Mouse (Mus musculus): ENCODE data around the gene Rabif. TPM values are rescaled to one million over a fixed set of nuclear protein-coding genes. Genes with fewer than 3 reads are reported as not detected.
"Not testable (repeated sequence)": the region's sequence is repeated elsewhere in the genome, so short reads cannot be mapped to it uniquely, and the experiment has no call there.

Gene Rabif
- polyA plus RNA-seq, 1 experiment from 2014 or later, result 24.6 TPM

DNA sequence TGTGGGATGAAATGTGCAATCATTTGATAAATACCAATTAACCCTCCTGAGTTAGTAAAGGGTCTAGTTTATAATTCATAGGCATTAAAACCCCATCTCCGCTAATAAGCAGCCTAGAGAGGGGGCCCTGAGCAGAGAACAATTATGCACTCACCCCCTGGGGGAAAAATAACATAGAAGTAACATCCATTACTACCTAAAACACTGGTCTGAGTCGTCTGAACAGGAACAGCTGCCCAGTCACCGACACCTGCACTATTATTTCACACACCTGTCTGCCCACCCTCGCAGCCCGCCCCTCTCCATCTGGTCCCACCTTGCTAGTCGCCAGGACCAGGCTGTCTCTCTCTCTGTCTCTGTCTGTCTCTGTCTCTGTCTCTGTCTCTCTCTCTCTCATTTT lies 18.1 kb downstream of the Rabif start:
- in situ Hi-C loops (cut with MboI; ENCODE audit: low pct_unique_long_range_greater_than_20kb), result no loop called here
- no peak for DNase-seq (ENCODE audit: low read depth, low spot score)
- H3K27me3 ChIP-seq, result no peaks in the 10 kb centered on the region
- ChIA-PET POLR2A (interaction anchor here (0.6 kb wide), 1 partner anchor 36 kb away, joined by 4 read pairs; no protein-coding TSS in a partner anchor), CTCF (no interaction called here)
- no peak for TF ChIP-seq CTCF (IDR thresholded peaks at IDR 0.05)
- no peak for ATAC-seq

DNA sequence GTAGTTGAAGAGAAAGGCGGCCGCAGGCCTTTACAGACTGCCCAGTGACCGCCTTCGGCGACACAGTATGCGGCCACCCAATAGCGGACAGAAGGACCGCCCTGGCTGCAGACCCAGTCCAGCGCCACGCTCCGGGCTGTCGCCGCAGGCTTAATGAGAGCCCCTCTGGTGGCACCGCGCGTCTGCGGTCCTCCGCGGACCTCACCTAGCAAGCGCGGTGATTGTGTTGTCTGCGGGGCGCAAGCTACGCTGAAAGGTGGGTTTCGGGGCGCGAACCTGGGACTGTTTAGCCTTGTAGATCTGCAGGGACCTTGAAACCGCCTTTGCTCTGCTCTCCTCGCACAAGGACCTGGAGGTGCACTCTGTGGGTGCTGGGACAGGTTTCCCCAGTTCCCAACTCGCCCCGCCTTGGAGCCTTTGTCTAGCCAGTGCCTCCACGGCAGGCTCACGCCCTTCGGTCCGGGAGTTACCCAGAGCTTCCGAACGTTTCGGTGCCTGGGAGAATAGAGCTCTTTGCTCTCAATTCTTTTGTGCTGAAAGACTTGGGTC lies 18.9 kb downstream of the Rabif start:
- CTCF ChIA-PET, result no interaction called here
- in situ Hi-C loops (cut with MboI; ENCODE audit: low pct_unique_long_range_greater_than_20kb), result no loop called here
- POLR2A ChIA-PET, result interaction anchor here (0.6 kb wide), 1 partner anchor 35 kb away, joined by 4 read pairs; no protein-coding TSS in a partner anchor

DNA sequence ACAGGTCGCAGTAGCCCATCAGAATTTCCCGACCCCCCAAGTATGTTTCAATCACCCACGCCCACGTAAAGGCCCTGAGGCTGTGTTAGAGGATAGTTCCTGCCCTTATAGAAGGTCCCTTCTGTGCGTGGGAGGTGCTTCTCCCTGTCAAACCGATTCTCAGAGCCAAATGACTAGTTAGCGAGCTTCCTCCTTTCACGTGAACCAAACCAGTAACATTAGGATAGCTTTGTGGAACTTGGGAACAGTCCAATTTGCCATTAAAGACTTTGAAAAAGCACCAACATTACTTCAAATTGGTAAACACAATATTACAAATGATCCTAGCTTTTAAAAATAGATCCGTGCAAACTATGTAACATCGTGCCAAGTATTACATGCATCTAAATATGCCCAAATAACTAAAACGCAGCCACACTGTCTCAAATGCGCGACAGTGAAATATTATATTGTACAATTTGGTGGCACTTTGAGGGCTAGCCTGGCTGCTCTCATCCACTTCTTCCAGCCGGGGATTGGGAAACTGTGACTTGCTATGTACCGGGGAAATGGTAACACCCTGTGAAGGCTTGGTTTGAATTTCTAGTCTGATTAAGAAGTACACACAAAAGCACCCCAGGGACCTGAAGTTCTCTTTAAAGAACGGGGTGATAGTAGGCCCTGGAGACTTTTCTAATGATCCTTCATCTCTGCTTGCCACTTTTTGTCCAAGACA lies 19.6 kb downstream of the Rabif start:
- POLR2A ChIA-PET, result no interaction called here
- in situ Hi-C loops (cut with MboI; ENCODE audit: low pct_unique_long_range_greater_than_20kb), result no loop called here
- CTCF ChIA-PET, result no interaction called here
- TF ChIP-seq CTCF (IDR thresholded peaks at IDR 0.05), result no peak
- no peaks in the 10 kb centered on the region for H3K27me3 ChIP-seq
- no peak for ATAC-seq
- no peak for DNase-seq (ENCODE audit: low read depth, low spot score)

More for the DNA sequence above, 18.9 kb downstream of the Rabif start:
- no peak for DNase-seq (ENCODE audit: low read depth, low spot score)
- H3K27me3 ChIP-seq, result no peaks in the 10 kb centered on the region
- ATAC-seq, result no peak
- TF ChIP-seq CTCF (IDR thresholded peaks at IDR 0.05), result no peak

DNA sequence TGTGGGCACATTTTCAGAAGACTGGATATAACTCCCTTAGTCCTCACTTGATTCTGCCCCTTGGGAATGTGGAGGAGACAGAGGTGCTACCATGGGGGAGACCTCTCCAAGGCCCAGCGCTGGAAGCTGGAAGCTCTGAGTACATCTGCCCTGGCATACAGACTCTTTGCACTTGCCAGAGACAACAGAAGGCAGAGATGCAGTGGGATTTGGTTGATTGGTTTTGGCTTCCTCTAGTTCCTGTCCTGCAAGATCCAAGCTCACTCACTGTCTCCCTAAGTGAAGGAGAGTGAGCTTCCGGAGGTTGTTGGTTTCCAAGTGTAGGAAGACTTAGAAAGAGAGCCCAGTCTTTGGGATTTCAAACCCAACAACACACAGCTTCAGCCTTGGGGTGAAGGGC lies 21.4 kb downstream of the Rabif start:
- in situ Hi-C loops (cut with MboI; ENCODE audit: low pct_unique_long_range_greater_than_20kb), result no loop called here
- CTCF ChIA-PET, result interaction anchor here (1.3 kb wide), 1 partner anchor 14 kb away, joined by 3 read pairs; no protein-coding TSS in a partner anchor
- POLR2A ChIA-PET, result no interaction called here
- no peaks in the 10 kb centered on the region for H3K27me3 ChIP-seq
- TF ChIP-seq CTCF (IDR thresholded peaks at IDR 0.05), result no peak
- no peak for ATAC-seq
- no peak for DNase-seq (ENCODE audit: low read depth, low spot score)

DNA sequence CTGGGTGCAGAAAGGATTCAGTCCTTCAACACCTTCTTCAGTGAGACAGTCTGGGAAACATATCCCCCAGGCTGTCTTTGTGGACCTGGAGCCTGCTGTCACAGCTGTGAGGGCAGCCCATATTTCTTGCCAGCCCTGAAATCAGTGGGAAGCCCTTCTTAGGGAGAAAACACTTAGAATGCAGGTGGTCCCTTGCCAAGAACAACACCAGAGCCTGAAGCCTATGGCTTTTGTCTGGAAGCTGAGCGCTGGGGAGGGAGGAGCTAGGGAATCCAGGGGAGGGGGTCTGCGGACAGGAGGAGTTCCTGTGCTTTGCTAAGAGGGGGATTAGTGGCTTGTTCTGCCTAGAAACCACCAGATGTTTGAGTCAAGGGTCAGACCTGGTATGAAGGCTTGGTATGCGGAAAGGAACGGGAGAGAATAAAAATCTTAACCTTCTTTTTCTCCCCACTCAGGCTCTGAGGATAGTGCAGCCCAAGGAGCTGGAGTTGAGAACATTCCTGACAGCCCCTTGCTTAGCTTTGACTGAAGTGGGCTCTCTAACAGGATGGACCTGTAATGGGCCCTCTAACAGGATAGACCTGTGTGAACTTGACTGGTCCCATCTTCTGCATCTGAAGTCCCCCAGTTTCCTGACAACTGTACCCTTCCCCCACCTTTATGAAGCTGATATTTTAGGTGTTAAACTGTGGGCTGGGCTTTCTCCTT lies 22.2 kb downstream of the Rabif start:
- no peaks in the 10 kb centered on the region for H3K27me3 ChIP-seq
- in situ Hi-C loops (cut with MboI; ENCODE audit: low pct_unique_long_range_greater_than_20kb), result no loop called here
- DNase-seq (ENCODE audit: low read depth, low spot score), result no peak
- ChIA-PET POLR2A (no interaction called here), CTCF (interaction anchor here (1.3 kb wide), 1 partner anchor 13 kb away, joined by 3 read pairs; no protein-coding TSS in a partner anchor)
- no peak for TF ChIP-seq CTCF (IDR thresholded peaks at IDR 0.05)
- peak; percentile 17 for ATAC-seq

DNA sequence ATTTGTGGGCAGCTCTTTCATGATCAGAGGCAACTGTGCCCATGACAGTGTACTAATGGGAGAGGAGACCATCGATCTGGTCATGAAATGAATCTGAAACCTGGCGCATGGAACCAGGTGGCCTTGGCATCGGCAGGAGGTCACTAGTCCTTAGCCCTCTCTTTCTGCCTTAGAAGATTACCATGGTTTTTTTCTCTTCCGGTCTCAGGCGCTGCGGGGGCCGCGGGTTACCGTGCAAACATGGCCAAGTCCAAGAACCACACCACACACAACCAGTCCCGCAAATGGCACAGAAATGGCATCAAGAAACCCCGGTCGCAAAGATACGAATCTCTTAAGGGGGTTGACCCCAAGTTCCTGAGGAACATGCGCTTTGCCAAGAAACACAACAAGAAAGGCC lies 23.4 kb downstream of the Rabif start:
- DNase-seq (ENCODE audit: low read depth, low spot score); H3K27me3 ChIP-seq; in situ Hi-C loops (cut with MboI; ENCODE audit: low pct_unique_long_range_greater_than_20kb); ATAC-seq; CTCF ChIA-PET; POLR2A ChIA-PET: not testable (repeated sequence)

DNA sequence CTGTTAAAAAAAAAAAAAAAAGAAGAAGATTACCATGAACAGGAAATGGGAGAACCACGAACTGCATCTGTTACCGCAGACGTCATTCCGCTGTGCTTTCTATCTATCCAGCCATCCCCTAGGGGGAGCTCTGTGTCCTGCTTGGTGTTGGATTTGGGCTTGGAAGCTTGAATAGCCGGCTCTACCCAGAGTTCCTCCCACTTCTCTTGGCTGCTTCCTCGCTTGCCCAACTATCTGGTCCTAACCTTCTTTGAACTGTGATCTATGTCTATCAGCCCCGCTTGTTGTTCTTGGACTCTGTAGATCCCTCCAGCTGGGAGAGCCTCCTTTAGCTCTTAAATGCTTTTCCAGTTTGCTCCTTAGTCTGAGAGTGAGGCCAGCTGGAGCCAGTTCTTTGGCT lies 24.2 kb downstream of the Rabif start:
- ATAC-seq, result peak; percentile 39
- in situ Hi-C loops (cut with MboI; ENCODE audit: low pct_unique_long_range_greater_than_20kb), result no loop called here
- no peaks in the 10 kb centered on the region for H3K27me3 ChIP-seq
- ChIA-PET POLR2A (interaction anchor here (0.6 kb wide), 1 partner anchor 23 kb away, joined by 3 read pairs; no protein-coding TSS in a partner anchor), CTCF (interaction anchor here (0.7 to 1.0 kb wide), 4 partner anchors 24 to 117 kb away, joined by 3 to 4 read pairs (median 4); partner anchors contain the start of gene Rabif)
- peak; percentile 87 for TF ChIP-seq CTCF (IDR thresholded peaks at IDR 0.05)
- DNase-seq (ENCODE audit: low read depth, low spot score), result no peak

DNA sequence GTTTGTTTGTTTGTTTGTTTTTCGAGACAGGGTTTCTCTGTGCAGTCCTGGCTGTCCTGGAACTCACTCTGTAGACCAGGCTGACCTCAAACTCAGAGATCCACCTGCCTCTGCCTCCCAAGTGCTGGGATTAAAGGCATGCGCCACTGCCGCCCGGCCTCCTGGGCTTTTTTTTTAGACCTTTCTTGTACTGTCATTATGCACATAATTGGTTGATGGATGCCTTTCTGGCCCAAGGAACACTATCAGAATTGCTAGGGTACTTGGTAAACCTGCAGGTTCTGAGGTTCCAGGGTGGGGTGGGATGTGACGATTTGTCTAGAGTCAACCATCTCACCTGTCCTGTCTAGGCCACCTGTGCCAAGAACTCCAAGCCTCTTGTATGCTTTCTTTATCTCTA lies 24.8 kb downstream of the Rabif start:
- ChIA-PET CTCF (interaction anchor here (0.7 to 1.0 kb wide), 3 partner anchors 69 to 117 kb away, joined by 3 to 4 read pairs (median 4); no protein-coding TSS in a partner anchor), POLR2A (interaction anchor here (0.6 kb wide), 1 partner anchor 24 kb away, joined by 3 read pairs; no protein-coding TSS in a partner anchor)
- DNase-seq (ENCODE audit: low read depth, low spot score); in situ Hi-C loops (cut with MboI; ENCODE audit: low pct_unique_long_range_greater_than_20kb); ATAC-seq; H3K27me3 ChIP-seq: not testable (repeated sequence)

DNA sequence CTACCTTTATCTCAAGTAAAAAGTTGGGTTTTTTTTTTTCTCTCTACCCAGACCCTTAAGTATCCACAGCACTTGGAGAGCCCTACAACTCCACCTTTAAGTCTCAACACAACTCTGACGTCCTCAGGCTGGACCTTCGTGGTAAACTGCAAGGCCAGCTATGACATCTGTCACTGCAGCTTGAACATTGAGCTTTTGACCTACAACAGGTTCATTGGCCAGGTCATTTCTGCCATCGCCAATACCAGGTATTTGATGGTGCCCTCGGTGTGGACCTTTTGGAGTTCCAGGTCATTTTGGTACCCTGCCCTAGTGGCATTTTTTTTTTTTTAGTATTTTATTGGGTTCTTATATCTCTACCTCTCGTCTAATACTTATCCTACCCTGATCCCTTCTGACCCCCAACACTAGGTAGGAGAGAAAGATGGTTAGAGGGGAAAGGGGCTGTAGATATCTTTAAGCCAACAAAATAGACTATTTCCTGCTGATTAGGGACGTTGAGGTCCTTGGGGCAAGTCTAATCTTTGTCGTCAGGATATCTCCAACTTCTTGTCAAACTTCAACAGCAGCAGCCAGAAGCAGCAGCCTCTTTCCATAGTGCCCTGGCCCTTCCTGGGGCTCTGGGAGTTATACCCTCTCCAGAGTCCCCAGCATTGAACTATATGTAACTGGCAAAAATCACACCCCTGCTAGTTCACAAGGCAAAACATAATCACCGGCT lies 25.7 kb downstream of the Rabif start:
- in situ Hi-C loops (cut with MboI; ENCODE audit: low pct_unique_long_range_greater_than_20kb), result loop anchor here (5.0 kb wide), 1 partner anchor 92 kb away; no protein-coding TSS in a partner anchor
- CTCF ChIA-PET, result no interaction called here
- no peak for ATAC-seq

DNA sequence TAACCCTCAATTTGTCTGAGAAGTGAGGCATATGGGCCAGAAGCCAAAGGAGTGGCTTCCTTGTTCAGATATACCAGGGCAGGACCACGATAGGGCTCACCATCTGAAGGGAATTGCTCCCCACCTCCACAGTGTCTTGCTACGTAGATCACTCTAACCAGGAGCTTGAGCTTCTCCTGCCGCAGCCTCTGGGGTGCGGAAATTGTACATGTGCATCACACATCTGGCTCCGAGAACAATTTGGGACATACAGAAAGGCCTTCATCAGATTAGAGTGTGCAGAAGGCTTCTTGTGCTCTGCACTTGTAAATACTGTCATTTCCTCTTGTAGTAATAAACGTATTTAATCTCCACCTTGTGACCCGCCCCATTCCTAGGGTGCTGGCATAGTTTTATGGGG lies 26.7 kb downstream of the Rabif start:
- ATAC-seq, result no peak
- H3K27me3 ChIP-seq, result no peaks in the 10 kb centered on the region
- POLR2A ChIA-PET, result interaction anchor here (1.1 kb wide), 1 partner anchor 24 kb away, joined by 3 read pairs; no protein-coding TSS in a partner anchor
- no peak for TF ChIP-seq CTCF (IDR thresholded peaks at IDR 0.05)
- DNase-seq (ENCODE audit: low read depth, low spot score), result no peak
- CTCF ChIA-PET, result no interaction called here
- in situ Hi-C loops (cut with MboI; ENCODE audit: low pct_unique_long_range_greater_than_20kb), result loop anchor here (5.0 kb wide), 1 partner anchor 91 kb away; no protein-coding TSS in a partner anchor

More for the DNA sequence above, 25.7 kb downstream of the Rabif start:
- POLR2A ChIA-PET, result interaction anchor here (0.6 kb wide), 1 partner anchor 757 kb away, joined by 5 read pairs; no protein-coding TSS in a partner anchor
- H3K27me3 ChIP-seq, result no peaks in the 10 kb centered on the region
- no peak for DNase-seq (ENCODE audit: low read depth, low spot score)
- no peak for TF ChIP-seq CTCF (IDR thresholded peaks at IDR 0.05)
